Mouse (Mus musculus) spleen, embryonic (tissue): Measurements from ENCODE around the gene Fam76b.
"Not testable (repeated sequence)": the region's sequence is repeated elsewhere in the genome, so short reads cannot be mapped to it uniquely, and the experiment has no call there.

Source experiments
- CTCF ChIA-PET: fragments of 350-600 bp; sonication (Branson Sonifier 250); formaldehyde crosslinking; loops from one replicate; lab custom pipeline; 2022; lab: Charles Lee

The Fam76b gene

GRCm38 (mm10) chr9:13827406-13828086 is at the start of gene Fam76b:
Gene Fam76b, plus strand, starts transcription at chr9:13827716.
- CTCF ChIA-PET: no interaction called here

- CTCF ChIA-PET: interaction anchor here (0.6 kb wide), 1 partner anchor 82 kb away, joined by 5 read pairs; no protein-coding TSS in a partner anchor
Observed at GRCm38 (mm10) chr9:13781985-13782384, 45.5 kb upstream of the Fam76b start.

- CTCF ChIA-PET: not testable (repeated sequence)
Observed at GRCm38 (mm10) chr9:13790864-13791263, 36.7 kb upstream of the Fam76b start.

GRCm38 (mm10) chr9:13794302-13794701 is 33.2 kb upstream of the Fam76b start:
- CTCF ChIA-PET: interaction anchor here (0.7 to 0.9 kb wide), 2 partner anchors 16 to 95 kb away, joined by 4 read pairs; no protein-coding TSS in a partner anchor

- CTCF ChIA-PET: interaction anchor here (0.7 to 0.9 kb wide), 2 partner anchors 15 to 95 kb away, joined by 4 read pairs; no protein-coding TSS in a partner anchor
Observed at GRCm38 (mm10) chr9:13794756-13795155, 32.8 kb upstream of the Fam76b start.

GRCm38 (mm10) chr9:13804480-13804879 is 23.0 kb upstream of the Fam76b start:
- CTCF ChIA-PET: no interaction called here

GRCm38 (mm10) chr9:13806854-13807253 is 20.7 kb upstream of the Fam76b start:
- CTCF ChIA-PET: no interaction called here

- CTCF ChIA-PET: no interaction called here
Observed at GRCm38 (mm10) chr9:13807657-13808056, 19.9 kb upstream of the Fam76b start.

- CTCF ChIA-PET: interaction anchor here (1.1 kb wide), 1 partner anchor 16 kb away, joined by 4 read pairs; no protein-coding TSS in a partner anchor
Observed at GRCm38 (mm10) chr9:13809937-13810336, 17.6 kb upstream of the Fam76b start.

GRCm38 (mm10) chr9:13818369-13818768 is 9.1 kb upstream of the Fam76b start:
- CTCF ChIA-PET: interaction anchor here (0.7 kb wide), 1 partner anchor 11 kb away, joined by 3 read pairs; no protein-coding TSS in a partner anchor

- CTCF ChIA-PET: no interaction called here
Observed at GRCm38 (mm10) chr9:13820774-13821173, 6.7 kb upstream of the Fam76b start.

GRCm38 (mm10) chr9:13825896-13826295 is 1.6 kb upstream of the Fam76b start:
- CTCF ChIA-PET: no interaction called here

GRCm38 (mm10) chr9:13826391-13826805 is 1.1 kb upstream of the Fam76b start:
- CTCF ChIA-PET: no interaction called here

- CTCF ChIA-PET: no interaction called here
Observed at GRCm38 (mm10) chr9:13826832-13827405, 597 bp upstream of the Fam76b start, which contains the start of gene Cep57. Gene Cep57, minus strand, starts transcription at chr9:13827107.

GRCm38 (mm10) chr9:13828087-13828441 is 548 bp downstream of the Fam76b start:
- CTCF ChIA-PET: no interaction called here

GRCm38 (mm10) chr9:13835256-13835655 is 7.7 kb downstream of the Fam76b start:
- CTCF ChIA-PET: no interaction called here

GRCm38 (mm10) chr9:13836726-13837125 is 9.2 kb downstream of the Fam76b start:
- CTCF ChIA-PET: no interaction called here

GRCm38 (mm10) chr9:13847591-13847990 is 20.1 kb downstream of the Fam76b start:
- CTCF ChIA-PET: interaction anchor here (0.6 to 1.1 kb wide), 2 partner anchors 28 to 434 kb away, joined by 3 to 4 read pairs; no protein-coding TSS in a partner anchor

GRCm38 (mm10) chr9:13848481-13849480 is 21.3 kb downstream of the Fam76b start:
- CTCF ChIA-PET: interaction anchor here (1.1 kb wide), 1 partner anchor 29 kb away, joined by 4 read pairs; no protein-coding TSS in a partner anchor

GRCm38 (mm10) chr9:13853876-13854275 is 26.4 kb downstream of the Fam76b start:
- CTCF ChIA-PET: no interaction called here

GRCm38 (mm10) chr9:13856247-13856646 is 28.7 kb downstream of the Fam76b start:
- CTCF ChIA-PET: no interaction called here
